Mouse (Mus musculus) myocyte (in vitro differentiated cells): ENCODE data around the gene Dnaic1.

Experiments used
- CEBPB ChIP-seq: IDR thresholded peaks from 2 replicates; pipeline ENCODE4 v1.6.1; 2011; ENCODE audit warnings: mild to moderate bottlenecking, moderate library complexity; ENCODE audit not compliant: poor library complexity, insufficient read depth, severe bottlenecking
- E2F4 ChIP-seq: IDR thresholded peaks from one replicate; pipeline ENCODE4 v1.6.1; 2011; ENCODE audit warnings: mild to moderate bottlenecking, control low read depth, moderate library complexity; ENCODE audit not compliant: insufficient read depth
- MAX ChIP-seq: IDR thresholded peaks from one replicate; pipeline ENCODE4 v1.6.1; 2011; ENCODE audit warnings: low read depth, mild to moderate bottlenecking, control low read depth
- MYOD1 ChIP-seq, 3 experiments: IDR thresholded peaks; one replicate each; pipeline ENCODE4 v1.6.1; 2011; ENCODE audit warnings: control low read depth in 2 of 3, low read depth in 2 of 3, mild to moderate bottlenecking in 2 of 3, moderate library complexity in 1 of 3; ENCODE audit not compliant: insufficient read length in 2 of 3, control insufficient read depth in 1 of 3
- MYOG ChIP-seq, 3 experiments: IDR thresholded peaks; one replicate each; pipeline ENCODE4 v1.6.1; 2011; ENCODE audit warnings: control low read depth in 2 of 3, low read depth in 2 of 3, mild to moderate bottlenecking in 2 of 3; ENCODE audit not compliant: insufficient read length in 2 of 3, control insufficient read depth in 1 of 3, insufficient read depth in 1 of 3
- POLR2A ChIP-seq: IDR thresholded peaks from one replicate; pipeline ENCODE4 v1.6.1; 2011; ENCODE audit warnings: low read depth, mild to moderate bottlenecking, control low read depth, moderate library complexity; ENCODE audit not compliant: insufficient read length
- POLR2AphosphoS2 ChIP-seq: IDR thresholded peaks from one replicate; pipeline ENCODE4 v1.6.1; 2011; ENCODE audit warnings: low read depth, control low read depth; ENCODE audit not compliant: insufficient read length
- REST ChIP-seq: IDR thresholded peaks from one replicate; pipeline ENCODE4 v1.6.1; 2011; ENCODE audit warnings: mild to moderate bottlenecking, control low read depth, moderate library complexity; ENCODE audit not compliant: insufficient read depth, insufficient read length
- SRF ChIP-seq: IDR thresholded peaks from one replicate; pipeline ENCODE4 v1.6.1; 2011; ENCODE audit warnings: low read depth; ENCODE audit not compliant: control insufficient read depth, insufficient read length
- TCF12 ChIP-seq: IDR thresholded peaks from one replicate; pipeline ENCODE4 v1.6.1; 2011; ENCODE audit warnings: mild to moderate bottlenecking, control low read depth; ENCODE audit not compliant: poor library complexity, insufficient read depth, severe bottlenecking
- TCF3 ChIP-seq: IDR thresholded peaks from one replicate; pipeline ENCODE4 v1.6.1; 2011; ENCODE audit warnings: low read depth, control low read depth; ENCODE audit not compliant: insufficient read length
- USF1 ChIP-seq: IDR thresholded peaks from one replicate; pipeline ENCODE4 v1.6.1; 2011; ENCODE audit warnings: low read depth, mild to moderate bottlenecking, control low read depth, moderate library complexity

- TF ChIP-seq POLR2A (no peak), MYOD1 (IDR thresholded peaks at IDR 0.05; ENCODE audit: control insufficient read depth in 1 of 3, insufficient read length in 2 of 3, low read depth in 2 of 3) (no peak), MAX (no peak), TCF12 (no peak), E2F4 (no peak), TCF3 (no peak), REST (no peak), CEBPB (no peak), USF1 (no peak), POLR2AphosphoS2 (no peak), MYOG (IDR thresholded peaks at IDR 0.05; ENCODE audit: control insufficient read depth in 1 of 3, insufficient read depth in 1 of 3, insufficient read length in 2 of 3, low read depth in 2 of 3) (no peak), SRF (no peak)
Observed at GRCm38 (mm10) chr4:41655525-41655924, 86.0 kb downstream of the Dnaic1 start.
